Mouse (Mus musculus): ENCODE results near the gene Slc25a41.

DNA sequence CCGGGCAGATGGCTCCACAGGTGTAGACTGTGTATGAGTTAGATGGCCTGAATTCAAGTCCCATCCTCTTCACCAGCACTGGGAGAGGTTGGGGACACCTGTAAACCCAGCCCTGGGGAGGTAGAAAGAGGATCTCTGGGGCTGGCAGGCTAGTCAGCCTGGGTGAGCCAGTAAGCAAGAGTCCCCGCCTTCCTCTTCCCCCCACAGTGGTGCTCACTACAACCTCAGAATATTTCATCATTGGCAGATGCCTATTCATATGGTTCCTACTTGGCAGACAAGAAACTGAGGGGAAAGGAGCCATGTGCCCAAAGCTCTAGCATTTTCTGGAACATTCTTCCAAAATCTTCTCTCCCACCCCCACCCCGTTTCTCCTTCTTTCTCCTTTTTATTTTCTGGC lies 7.4 kb upstream of the Slc25a41 start:
- TF ChIP-seq CTCF (IDR thresholded peaks at IDR 0.05; ENCODE audit: low read depth) (no peak), EP300 (IDR thresholded peaks at IDR 0.05; ENCODE audit: low read depth) (no peak)
